Comparison of ENCODE assay signal across 8 mouse cellular contexts in the genomic region with DNA sequence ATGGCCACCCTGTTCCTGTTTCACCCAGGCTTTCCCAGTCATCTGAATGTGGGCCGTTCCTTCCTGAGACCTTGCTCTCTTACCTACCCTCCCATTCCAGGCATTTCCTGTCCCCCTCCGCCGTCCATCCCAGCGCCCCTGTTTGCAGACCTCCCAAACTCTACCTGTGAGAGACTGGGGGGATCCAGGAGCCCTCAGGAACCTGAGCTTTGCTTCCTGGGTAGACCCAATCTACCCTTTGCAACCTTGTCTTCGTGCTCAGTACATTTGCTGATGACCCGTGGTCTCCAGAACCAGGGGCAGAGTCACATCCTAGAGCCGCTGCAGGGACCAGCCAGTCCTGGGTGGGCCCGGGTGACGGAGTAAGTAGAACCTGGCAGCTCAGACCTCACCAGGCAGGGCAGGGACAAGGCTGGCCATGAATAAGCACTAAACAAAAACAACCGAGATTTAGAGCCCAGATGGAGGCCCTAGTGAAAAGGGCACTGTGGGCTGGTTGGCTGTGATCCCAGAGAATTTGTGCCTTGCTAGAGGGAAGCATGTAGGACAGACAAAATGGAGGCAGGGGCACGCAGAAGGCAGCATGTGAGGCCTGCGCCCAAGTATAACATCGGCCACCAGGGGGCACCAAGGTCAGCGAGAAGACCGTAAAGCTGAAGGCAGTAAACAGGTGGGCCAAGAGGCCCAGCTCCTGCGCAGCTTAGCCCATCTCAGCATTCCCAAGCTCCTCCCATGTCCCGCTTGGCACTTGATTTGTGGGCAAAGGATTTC. TPM values are rescaled to one million over a fixed set of nuclear protein-coding genes. Genes with fewer than 3 reads are reported as not detected.
DNase-seq lines count a peak whose midpoint lies in the region; ATAC-seq lines count a peak whose summit lies in the region.

No protein-coding gene starts in this region.

- DNase-seq in adipocyte (ENCODE audit: low spot score) = peak; percentile 93
- peak; percentile 95 for DNase-seq in embryo, embryonic 10 days (ENCODE audit: low spot score)
- DNase-seq in gastrocnemius, postnatal 14 days = peak; percentile 94
- DNase-seq in left cerebral cortex, postnatal 10 days (ENCODE audit: extremely low spot score in 1 of 2, low spot score in 2 of 2) = peak; percentile 91 to 94
- DNase-seq in right cerebral cortex, postnatal 25 days = peak; percentile 84
- DNase-seq in urinary bladder, postnatal 4 days (ENCODE audit: low spot score in 2 of 2) = peak; percentile 87 to 97

- intact Hi-C loops in gastrocnemius, postnatal 14 days (cut with DNase I; ENCODE audit: low total_unique reads) = loop anchor here (2.0 to 10.0 kb wide), 3 partner anchors 79 to 467 kb away; a partner anchor contains a TSS
- intact Hi-C loops in left cerebral cortex, postnatal 10 days (cut with DNase I) = loop anchor here (2.0 kb wide), 2 partner anchors 45 to 77 kb away; a partner anchor contains a TSS

- peak; percentile 59 for ATAC-seq in inflammation-experienced regulatory T-cells, adult 6 months
- peak; percentile 29 for ATAC-seq in megakaryocyte-erythroid progenitor cell, adult 5-6 weeks (replicated peaks; ENCODE audit: low FRiP score, low TSS enrichment, poor library complexity, severe bottlenecking)

RNA-seq across cellular contexts. Expression of a gene that starts 2.9 kb away (rescaled TPM):
- total RNA-seq in gastrocnemius, postnatal 14 days (2021) = under 1 TPM; 0.22 to 0.47 TPM
- 100 to 1,000 TPM; 280 to 663 (median 591) TPM for polyA plus RNA-seq in inflammation-experienced regulatory T-cells, adult 6 months (2017; shearing (Covaris generic))
- under 1 TPM; 0.26 to 0.32 TPM for total RNA-seq in left cerebral cortex, postnatal 10 days (2021)
- 163 and 191 TPM in 2 replicates for total RNA-seq in megakaryocyte-erythroid progenitor cell, adult 5-6 weeks (2014; fragmentation: Nextera tagmentation)
- total RNA-seq in megakaryocyte-erythroid progenitor cell, adult 5-6 weeks (2017) = 94.2 and 132 TPM in 2 replicates

RNA-seq across cellular contexts. Expression of a gene that starts 38.7 kb away (rescaled TPM):
- total RNA-seq in gastrocnemius, postnatal 14 days (2021) = not detected
- 1 to 10 TPM in 2 of 3 experiments, not detected in 1; 1.9 to 5.4 TPM for polyA plus RNA-seq in inflammation-experienced regulatory T-cells, adult 6 months (2017; shearing (Covaris generic))
- under 1 TPM; 0.43 to 0.58 TPM for total RNA-seq in left cerebral cortex, postnatal 10 days (2021)
- not detected in 2 replicates for total RNA-seq in megakaryocyte-erythroid progenitor cell, adult 5-6 weeks (2014; fragmentation: Nextera tagmentation)
- total RNA-seq in megakaryocyte-erythroid progenitor cell, adult 5-6 weeks (2017) = 0.99 TPM in 1 of 2 replicates, not detected in the other

RNA-seq across cellular contexts. Expression of a gene that starts 44.8 kb away (rescaled TPM):
- total RNA-seq in gastrocnemius, postnatal 14 days (2021) = 100 to 1,000 TPM; 176 to 209 TPM
- 100 to 1,000 TPM; 237 to 292 (median 262) TPM for polyA plus RNA-seq in inflammation-experienced regulatory T-cells, adult 6 months (2017; shearing (Covaris generic))
- total RNA-seq in left cerebral cortex, postnatal 10 days (2021) = 100 to 1,000 TPM; 344 to 359 TPM
- 194 and 203 TPM in 2 replicates for total RNA-seq in megakaryocyte-erythroid progenitor cell, adult 5-6 weeks (2014; fragmentation: Nextera tagmentation)
- 214 and 238 TPM in 2 replicates for total RNA-seq in megakaryocyte-erythroid progenitor cell, adult 5-6 weeks (2017)

Comparison
In these comparisons a context has a peak if more than half of its experiments do, and no peak if none do; other contexts are left out.
1. Peak in every context shown above with its lines: DNase-seq and ATAC-seq.
2. RNA of a gene that starts 2.9 kb away (total RNA-seq): 94.2 to 191 TPM in megakaryocyte-erythroid progenitor cell, adult 5-6 weeks; 0.22 to 0.47 TPM in gastrocnemius, postnatal 14 days and 0.26 to 0.32 TPM in left cerebral cortex, postnatal 10 days; every median in the first group is over 10 times any median in the second.